Mouse (Mus musculus) right cerebral cortex, postnatal 4 days (tissue): Measurements from ENCODE around the gene Rtn4r.
A peak's percentile ranks its signal among the peaks of the same experiment; 100 is the strongest.

Source experiments
- DNase-seq: peaks from one replicate; pipeline ENCODE4 v3.0.0-alpha.2; 2022

Rtn4r gene

DNA sequence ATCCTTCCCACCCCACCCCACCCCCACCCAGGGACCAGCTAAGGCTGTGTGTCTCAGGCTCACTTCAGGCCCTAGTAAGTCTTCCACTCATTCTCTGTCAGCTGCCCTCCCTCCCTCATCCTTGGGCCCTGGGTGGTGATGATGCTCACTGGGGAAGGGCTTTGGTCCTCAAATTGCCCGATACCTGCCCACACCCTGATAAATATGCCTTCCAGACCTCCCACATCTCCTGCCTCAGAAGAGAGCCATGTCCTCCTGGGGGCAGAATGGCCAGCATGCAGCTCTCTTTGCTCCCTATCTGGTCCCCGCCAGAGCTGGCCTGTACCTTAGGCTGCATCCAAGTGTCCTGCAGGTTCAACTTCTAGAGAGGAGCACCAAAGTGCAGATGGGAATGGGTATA is 2.3 kb upstream of the Rtn4r start:
- DNase-seq = no peak

- DNase-seq = no peak
Observed at GRCm38 (mm10) chr16:18126211-18126610, 1.2 kb upstream of the Rtn4r start.

GRCm38 (mm10) chr16:18127871-18128563 is 575 bp downstream of the Rtn4r start:
- peak; percentile 41 for DNase-seq

GRCm38 (mm10) chr16:18128564-18128935 is 1.1 kb downstream of the Rtn4r start:
- DNase-seq = no peak

GRCm38 (mm10) chr16:18129413-18129812 is 2.0 kb downstream of the Rtn4r start:
- DNase-seq = no peak

GRCm38 (mm10) chr16:18130288-18130687 is 2.8 kb downstream of the Rtn4r start:
- no peak for DNase-seq

DNA sequence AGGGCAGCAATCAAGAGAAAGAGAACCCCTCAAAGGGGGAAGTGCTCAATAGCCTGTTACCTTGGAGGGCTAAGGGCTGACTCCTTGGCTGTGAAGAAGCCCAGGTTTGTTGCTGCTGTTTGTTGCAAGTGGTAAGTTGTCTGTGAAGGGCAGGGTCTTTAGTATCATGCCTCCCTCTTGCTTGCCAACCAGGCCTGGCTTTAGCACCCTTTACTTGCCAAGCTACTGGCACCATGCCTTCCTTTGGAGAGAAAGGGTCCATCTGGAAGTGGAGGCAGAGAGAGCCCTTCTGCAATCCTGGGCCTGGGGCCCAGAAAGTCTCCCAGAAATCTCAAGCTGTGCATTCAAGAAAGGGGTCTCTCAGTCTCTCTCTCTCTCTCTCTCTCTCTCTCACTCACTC is 3.3 kb downstream of the Rtn4r start:
- peak; percentile 72 for DNase-seq

DNA sequence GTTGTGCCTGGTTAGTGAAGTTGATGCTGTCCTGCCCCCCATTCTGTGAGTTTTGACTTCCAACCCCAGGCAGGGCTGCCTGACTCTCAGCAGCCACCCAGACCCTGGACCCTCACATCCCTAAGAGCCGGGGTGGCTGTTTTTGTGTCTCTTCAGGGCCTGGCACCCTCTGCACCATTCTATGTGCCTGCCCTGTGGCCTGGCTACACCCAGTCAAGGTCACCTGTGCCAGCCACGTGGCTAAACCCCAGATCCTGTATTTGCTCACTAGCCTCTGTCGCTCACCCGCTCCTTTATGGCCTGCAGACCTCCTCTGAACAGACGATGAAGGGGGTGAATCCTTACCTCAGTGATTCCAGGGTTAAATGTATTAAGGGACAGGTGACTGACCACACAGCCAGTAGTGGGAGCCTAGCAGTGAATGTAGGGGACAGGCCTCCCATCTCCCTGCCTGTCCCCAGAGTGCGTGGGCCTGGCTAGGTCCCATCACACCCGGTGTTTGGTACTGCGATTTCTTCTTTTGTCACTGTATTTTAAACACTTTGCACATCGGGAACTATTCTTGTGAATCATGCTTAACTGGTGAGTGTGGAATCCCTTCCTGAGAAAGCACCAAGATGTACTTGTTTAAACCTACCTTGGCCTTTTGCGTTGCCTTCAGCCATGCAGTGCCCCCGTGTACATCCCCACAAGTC is 4.0 kb downstream of the Rtn4r start:
- no peak for DNase-seq

DNA sequence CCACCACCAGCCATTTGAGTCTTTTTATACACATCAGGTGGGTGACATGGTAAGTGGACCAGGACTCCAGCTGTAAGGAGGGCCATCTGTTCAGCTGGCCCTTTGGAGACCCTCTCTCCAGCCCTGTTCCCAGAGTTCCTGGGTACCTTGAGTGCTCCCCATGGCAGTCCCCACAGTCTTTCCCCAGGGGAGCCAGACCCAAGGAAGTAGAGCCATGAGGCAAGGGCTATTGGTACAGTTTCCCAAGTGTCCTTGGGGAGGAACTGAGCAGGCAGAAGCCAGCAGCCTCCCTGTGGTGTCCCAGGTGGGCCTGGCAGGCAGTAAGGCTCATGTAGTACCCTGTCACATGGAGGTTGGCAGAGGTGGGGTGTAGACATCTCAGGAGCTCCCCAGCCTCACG is 4.6 kb downstream of the Rtn4r start:
- DNase-seq = no peak

- no peak for DNase-seq
Observed at GRCm38 (mm10) chr16:18132575-18132974, 5.1 kb downstream of the Rtn4r start.

- DNase-seq = no peak
Observed at GRCm38 (mm10) chr16:18133133-18133920, 5.9 kb downstream of the Rtn4r start.

DNA sequence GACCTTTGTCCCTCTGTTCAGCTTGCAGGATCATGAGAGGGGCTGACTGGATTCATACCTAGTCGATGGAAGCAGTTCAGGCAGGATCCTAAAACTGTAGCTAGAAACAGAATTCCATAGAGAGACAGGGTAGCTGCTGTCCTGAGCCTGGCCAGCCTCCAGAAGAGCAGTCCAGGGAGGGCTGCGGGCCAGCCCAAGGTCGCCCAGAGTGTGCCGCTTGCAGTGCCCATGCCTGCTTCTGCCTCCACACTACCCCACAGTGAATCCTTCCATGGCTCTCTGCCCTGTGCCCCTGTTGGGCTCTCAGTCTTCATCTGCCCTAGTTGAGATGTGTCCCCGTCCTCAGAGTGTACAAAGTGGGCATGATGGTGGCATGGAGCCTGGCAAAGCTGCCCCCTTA is 7.8 kb downstream of the Rtn4r start:
- DNase-seq = no peak

DNA sequence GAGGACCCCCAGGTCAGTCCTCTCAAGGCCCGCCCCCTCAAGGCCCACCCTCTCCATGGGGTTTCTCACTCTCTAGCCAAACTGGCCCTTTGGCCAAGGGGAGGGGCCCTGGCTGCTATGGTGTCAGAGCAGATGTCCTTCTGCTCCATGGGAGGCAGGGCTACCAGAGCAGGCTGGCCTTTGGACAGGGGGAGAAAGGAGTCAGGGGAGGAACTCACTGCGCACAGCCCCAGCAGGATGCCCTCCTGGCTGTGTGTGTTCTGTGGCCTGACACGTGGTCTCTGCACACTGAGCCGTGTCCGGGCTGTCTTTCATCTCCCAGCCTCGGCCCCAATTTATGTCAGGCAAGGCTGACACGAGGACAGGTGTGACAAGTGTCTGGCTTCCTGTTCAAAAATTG is 8.6 kb downstream of the Rtn4r start:
- no peak for DNase-seq

- no peak for DNase-seq
Observed at GRCm38 (mm10) chr16:18144201-18144600, 16.8 kb downstream of the Rtn4r start.

DNA sequence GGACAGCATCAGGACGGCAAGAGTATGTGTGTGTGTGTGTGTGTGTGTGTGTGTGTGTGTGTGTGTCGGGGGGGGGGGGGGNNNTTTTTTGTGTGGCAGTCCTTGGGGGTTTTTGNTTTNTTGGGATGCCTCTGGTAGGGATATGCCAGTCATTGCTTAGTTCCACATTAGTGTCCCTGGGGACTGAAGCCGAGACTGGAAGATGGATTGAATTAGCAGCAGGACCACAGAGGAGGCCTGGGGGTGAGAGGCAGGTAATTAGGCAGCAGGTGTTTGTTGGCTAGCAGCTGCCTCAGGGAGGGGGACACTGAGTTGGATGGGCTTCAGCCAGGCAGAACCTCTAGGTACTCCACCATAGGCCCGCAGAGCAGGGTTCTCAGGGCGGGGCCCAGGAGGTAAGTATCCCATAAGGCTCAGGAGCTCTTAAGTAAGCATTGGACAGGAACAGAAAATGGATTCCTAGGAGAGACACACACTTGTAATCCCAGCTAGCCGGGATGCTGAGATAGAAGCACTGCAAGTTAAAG is 18.0 kb downstream of the Rtn4r start:
- no peak for DNase-seq

DNA sequence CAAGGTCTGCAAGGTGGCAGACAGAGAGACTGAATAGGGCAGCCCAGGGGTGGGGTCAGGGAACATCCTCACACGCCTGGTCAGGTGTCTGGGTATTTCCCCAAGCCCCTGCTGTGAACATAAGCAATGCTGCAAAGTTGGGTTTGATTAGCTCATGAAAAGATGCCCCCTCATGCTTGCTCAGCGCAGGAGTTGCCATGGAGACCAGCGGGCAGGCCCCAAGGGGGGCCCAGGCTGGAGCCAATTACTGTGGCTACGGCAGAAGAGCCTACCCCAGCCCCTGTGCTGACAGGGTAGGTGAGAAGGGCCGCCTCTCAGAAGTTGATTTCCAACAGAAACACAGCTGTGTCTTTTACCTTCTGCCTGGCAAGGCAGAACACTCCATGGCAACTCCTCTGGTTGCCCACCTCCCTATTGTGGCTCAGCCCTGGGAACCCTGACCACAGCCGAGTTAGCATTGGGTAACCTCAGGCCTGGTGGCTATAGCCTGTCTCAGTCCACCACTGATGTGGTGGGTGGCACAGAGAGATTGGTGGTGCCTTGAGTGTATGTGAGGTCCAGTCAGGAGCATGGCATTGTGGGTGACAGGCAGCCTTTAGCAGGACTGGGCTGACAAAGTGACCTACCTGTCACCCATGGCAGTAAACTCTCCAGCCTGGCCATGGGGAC is 20.9 kb downstream of the Rtn4r start:
- DNase-seq = no peak

DNA sequence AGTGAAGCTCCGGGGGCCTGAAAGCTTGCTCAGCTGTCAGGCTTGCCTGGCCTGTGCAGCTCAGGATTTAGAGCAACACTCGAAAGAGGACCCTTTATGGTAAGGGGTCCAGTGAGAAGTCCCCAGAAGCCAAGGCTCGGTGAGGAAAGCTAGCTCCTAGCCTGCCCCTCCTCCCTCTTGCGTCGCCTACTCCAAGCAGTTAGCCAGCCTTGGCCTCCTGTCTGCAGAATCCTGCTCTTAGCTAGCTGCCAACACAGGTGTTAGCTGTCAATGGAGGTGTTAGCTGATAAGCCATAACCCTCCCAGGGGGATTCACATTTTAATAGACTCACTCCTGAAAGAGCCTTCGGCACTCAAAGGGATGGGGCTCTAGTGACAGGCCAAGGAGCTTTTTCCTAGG is 21.8 kb downstream of the Rtn4r start:
- no peak for DNase-seq

DNA sequence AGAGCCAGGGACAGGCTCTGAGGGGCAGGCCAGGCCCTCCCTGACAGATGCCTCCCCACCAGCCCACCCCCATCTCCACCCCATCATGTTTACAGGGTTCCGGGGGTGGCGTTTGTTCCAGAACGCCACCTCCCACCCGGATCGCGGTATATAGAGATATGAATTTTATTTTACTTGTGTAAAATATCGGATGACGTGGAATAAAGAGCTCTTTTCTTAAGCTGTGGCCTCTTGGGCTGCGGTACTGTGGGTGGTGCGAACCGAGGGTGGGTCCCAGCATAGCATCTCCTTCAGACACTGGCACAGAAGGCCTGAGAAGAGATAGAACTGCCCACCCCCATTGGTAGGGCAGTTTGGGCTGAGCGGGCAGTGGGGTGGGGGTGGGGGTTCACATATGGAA is 24.7 kb downstream of the Rtn4r start:
- no peak for DNase-seq

DNA sequence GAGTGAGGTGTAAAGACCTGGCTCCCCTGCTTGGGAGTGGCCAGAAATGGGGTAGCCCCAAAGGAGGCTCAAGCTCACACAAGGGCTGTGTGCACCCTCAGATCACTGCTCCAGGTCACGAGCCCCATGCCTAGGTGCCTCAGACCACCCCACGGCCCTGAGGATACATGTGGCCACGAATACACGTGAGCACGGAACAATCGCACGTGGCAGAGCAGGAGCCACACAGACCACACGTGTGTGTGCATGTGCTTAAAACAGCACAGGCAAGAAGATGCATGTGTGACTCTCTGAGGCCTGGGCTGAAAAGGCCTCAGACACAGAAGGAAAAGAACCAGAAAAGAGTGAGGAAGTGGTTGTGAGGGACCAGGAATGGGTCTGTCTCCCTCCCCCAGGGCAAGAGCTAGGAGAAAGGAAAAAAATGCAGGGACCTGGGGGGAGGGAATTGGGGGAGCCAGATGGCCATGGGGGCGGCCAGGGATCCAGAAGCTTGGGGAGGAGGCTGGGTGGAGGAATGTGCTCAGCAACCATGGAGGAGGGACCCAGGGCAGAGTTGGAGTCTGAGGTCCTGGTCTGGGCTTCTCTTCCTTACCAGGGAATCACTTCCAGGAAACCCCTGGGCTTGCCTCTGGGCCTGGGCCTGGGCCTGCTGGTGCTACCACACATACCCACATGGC is 25.5 kb downstream of the Rtn4r start:
- no peak for DNase-seq

DNA sequence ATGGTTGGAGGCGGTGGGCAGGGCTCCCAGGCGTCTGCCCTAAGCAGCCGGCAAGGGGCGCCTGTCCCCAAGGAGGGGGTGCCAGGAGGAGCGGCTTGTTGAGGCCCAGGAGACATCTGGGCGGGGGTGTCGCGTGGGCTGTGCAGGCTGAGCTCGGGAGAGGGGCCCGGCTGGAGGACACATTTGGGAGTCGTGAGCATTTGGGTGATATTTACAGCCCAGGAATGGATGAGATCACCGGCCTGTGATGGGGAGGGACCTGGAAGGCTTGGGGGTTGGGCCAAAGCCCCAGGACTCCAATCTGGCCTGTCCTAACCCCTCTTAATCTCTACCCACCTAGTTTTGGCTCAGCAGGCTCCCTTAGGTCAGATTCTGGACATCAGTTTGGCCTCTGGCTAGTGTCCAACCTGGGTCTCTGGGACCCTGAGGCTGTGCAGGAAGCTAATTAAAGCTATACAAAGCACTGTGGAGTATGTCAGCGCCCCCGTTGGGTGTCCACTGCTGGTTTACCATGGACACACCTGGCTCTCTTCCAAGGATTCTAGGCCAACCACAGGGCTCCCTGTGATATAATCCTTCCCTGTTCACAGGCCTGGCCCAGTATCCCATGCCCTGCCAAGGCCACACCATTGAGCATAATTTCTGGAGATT is 27.2 kb downstream of the Rtn4r start:
- DNase-seq = peak; percentile 53

GRCm38 (mm10) chr16:18156579-18157350 is 29.3 kb downstream of the Rtn4r start:
- DNase-seq = no peak
